Mouse (Mus musculus): Measurements from ENCODE around the gene Etnk1. TPM values are rescaled to one million over a fixed set of nuclear protein-coding genes. Genes with fewer than 3 reads are reported as not detected.
A peak's percentile ranks its signal among the peaks of the same experiment; 100 is the strongest.

Etnk1 gene
- total and polyA plus RNA-seq, 2 experiments: 14.0 to 26.4 TPM

GRCm38 (mm10) chr6:143179181-143179580 is 12.2 kb downstream of the Etnk1 start:
- H3K4me3 ChIP-seq (ENCODE audit: insufficient read depth, low read depth, low read length): no peak overlapping the region
- peaks cover 29% of the 10 kb centered on the region for H3K79me2 ChIP-seq (ENCODE audit: control insufficient read depth, insufficient read depth, low read length)
- peaks cover 4% of the 10 kb centered on the region for H3K4me1 ChIP-seq (ENCODE audit: control insufficient read depth, insufficient read depth, low read length)
- no peak for DNase-seq (ENCODE audit: extremely low read depth, low read depth, low spot score)
- H3K27me3 ChIP-seq (ENCODE audit: control insufficient read depth, insufficient read depth, low read length): no peaks in the 10 kb centered on the region
- H3K27ac ChIP-seq (replicated peaks; ENCODE audit: insufficient read depth, low read depth, low read length): no peak overlapping the region
- no peak overlapping the region for H3K9ac ChIP-seq (ENCODE audit: low read depth, low read length)
- WGBS: 87% methylated on average over 4 of the region's 4 CpGs
- TF ChIP-seq POLR2A (IDR thresholded peaks at IDR 0.05; ENCODE audit: extremely low read depth, insufficient read depth, low read length) (no peak), CTCF (IDR thresholded peaks at IDR 0.05; ENCODE audit: low read depth, low read length) (no peak)
- H3K36me3 ChIP-seq (ENCODE audit: control insufficient read depth, insufficient read depth, low read length): peaks cover 22% of the 10 kb centered on the region; the same call in 1 of the 2 replicates

DNA sequence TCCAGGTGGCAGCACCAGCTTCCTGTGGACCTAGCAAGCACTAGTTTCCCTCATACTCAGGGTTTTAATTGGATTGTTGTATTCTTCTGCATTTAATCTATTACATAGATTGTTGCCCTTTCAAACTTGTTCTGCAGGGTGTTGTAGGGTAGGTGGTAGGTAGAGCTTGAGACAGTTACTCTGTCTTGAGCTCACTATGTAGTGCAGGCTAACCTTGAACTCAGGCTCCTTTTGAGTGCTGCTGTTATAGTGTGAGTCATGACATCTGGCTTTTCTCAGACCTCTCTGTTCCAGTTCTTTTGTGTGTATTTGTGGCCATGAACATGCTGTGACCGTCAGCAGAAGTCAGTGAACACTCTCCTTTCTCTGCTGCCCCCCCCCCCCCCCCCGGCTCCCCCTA is 12.7 kb downstream of the Etnk1 start:
- Histone ChIP-seq H3K79me2 (ENCODE audit: control insufficient read depth, insufficient read depth, low read length) (peaks cover 27% of the 10 kb centered on the region), H3K9ac (ENCODE audit: low read depth, low read length) (no peak overlapping the region), H3K4me1 (ENCODE audit: control insufficient read depth, insufficient read depth, low read length) (peaks cover 4% of the 10 kb centered on the region), H3K27ac (replicated peaks; ENCODE audit: insufficient read depth, low read depth, low read length) (no peak overlapping the region), H3K27me3 (ENCODE audit: control insufficient read depth, insufficient read depth, low read length) (no peaks in the 10 kb centered on the region), H3K36me3 (ENCODE audit: control insufficient read depth, insufficient read depth, low read length) (peaks cover 27% of the 10 kb centered on the region; the same call in 1 of the 2 replicates), H3K4me3 (ENCODE audit: insufficient read depth, low read depth, low read length) (no peak overlapping the region)
- WGBS: 87% methylated on average over 2 of the region's 2 CpGs
- no peak for TF ChIP-seq POLR2A (IDR thresholded peaks at IDR 0.05; ENCODE audit: extremely low read depth, insufficient read depth, low read length)
- TF ChIP-seq CTCF (IDR thresholded peaks at IDR 0.05; ENCODE audit: low read depth, low read length): no peak
- no peak for DNase-seq (ENCODE audit: extremely low read depth, low read depth, low spot score)

DNA sequence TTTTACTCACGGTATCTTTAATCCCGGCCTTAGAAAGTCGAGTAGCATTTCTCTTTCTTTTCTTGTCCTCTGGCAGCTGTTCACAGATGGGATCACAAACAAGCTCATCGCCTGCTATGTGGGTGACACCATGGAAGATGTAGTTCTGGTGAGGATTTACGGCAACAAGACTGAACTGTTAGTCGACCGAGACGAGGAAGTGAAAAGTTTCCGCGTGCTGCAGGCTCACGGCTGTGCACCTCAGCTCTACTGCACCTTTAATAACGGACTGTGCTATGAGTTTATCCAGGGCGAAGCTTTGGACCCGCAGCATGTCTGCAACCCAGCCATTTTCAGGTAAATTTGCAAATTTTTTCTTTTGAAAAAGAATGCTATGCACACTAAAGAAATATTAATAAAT is 13.5 kb downstream of the Etnk1 start:
- Histone ChIP-seq H3K36me3 (ENCODE audit: control insufficient read depth, insufficient read depth, low read length) (peaks cover 28% of the 10 kb centered on the region; the same call in 1 of the 2 replicates), H3K9ac (ENCODE audit: low read depth, low read length) (no peak overlapping the region), H3K4me3 (ENCODE audit: insufficient read depth, low read depth, low read length) (no peak overlapping the region), H3K4me1 (ENCODE audit: control insufficient read depth, insufficient read depth, low read length) (no peaks in the 10 kb centered on the region), H3K27ac (replicated peaks; ENCODE audit: insufficient read depth, low read depth, low read length) (no peak overlapping the region), H3K27me3 (ENCODE audit: control insufficient read depth, insufficient read depth, low read length) (no peaks in the 10 kb centered on the region), H3K79me2 (ENCODE audit: control insufficient read depth, insufficient read depth, low read length) (peaks cover 19% of the 10 kb centered on the region)
- TF ChIP-seq POLR2A (IDR thresholded peaks at IDR 0.05; ENCODE audit: extremely low read depth, insufficient read depth, low read length): no peak
- no peak for DNase-seq (ENCODE audit: extremely low read depth, low read depth, low spot score)
- 89% methylated on average over 14 of the region's 14 CpGs for WGBS

DNA sequence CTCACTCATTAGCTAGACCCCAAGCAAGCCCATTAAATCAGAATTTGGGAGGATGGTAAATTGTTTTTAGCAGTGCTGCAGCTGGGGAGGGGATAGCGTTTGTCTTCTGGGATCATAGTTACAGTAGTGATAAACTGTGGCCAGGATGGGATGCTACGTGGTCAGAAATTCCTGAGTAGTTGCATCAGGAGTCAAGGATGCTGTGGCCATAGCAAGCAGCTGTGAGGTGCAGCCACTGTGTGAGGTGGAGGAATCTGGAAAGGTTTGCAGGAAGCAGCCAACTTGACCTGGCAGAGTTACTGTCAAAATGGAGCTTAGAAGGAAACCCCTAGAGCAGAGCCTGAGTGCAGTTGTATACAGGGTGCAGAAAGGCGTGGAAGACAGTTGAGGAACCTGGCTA is 17.1 kb downstream of the Etnk1 start:
- no peak overlapping the region for H3K27ac ChIP-seq (replicated peaks; ENCODE audit: insufficient read depth, low read depth, low read length)
- WGBS: 88% methylated on average over 3 of the region's 3 CpGs
- H3K4me1 ChIP-seq (ENCODE audit: control insufficient read depth, insufficient read depth, low read length): no peaks in the 10 kb centered on the region
- no peak for TF ChIP-seq CTCF (IDR thresholded peaks at IDR 0.05; ENCODE audit: low read depth, low read length)
- no peak for TF ChIP-seq POLR2A (IDR thresholded peaks at IDR 0.05; ENCODE audit: extremely low read depth, insufficient read depth, low read length)
- no peak for DNase-seq (ENCODE audit: extremely low read depth, low read depth, low spot score)
- no peaks in the 10 kb centered on the region for H3K27me3 ChIP-seq (ENCODE audit: control insufficient read depth, insufficient read depth, low read length)
- peaks cover 38% of the 10 kb centered on the region for H3K36me3 ChIP-seq (ENCODE audit: control insufficient read depth, insufficient read depth, low read length)
- H3K4me3 ChIP-seq (ENCODE audit: insufficient read depth, low read depth, low read length): no peak overlapping the region
- peaks cover 4% of the 10 kb centered on the region; the same call in 1 of the 2 replicates for H3K79me2 ChIP-seq (ENCODE audit: control insufficient read depth, insufficient read depth, low read length)
- H3K9ac ChIP-seq (ENCODE audit: low read depth, low read length): no peak overlapping the region

DNA sequence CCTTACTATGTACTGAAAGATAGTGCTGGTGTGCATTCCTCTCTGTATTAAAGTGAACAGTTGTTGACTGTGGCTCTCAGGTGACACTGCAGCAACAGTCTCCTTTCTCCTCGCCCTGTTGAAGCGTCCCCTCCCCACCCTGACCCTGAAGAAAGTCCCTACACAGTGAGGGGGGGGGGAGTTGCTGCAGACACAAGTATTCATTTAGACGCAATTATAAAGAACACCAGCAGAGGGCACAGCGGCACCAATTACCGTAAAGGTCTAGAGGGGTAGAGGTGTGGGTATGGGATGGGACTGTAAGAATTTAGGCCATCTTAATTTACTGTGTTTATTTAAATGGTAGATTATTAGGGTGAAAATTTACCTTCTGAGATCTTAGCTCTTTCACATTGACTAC is 17.7 kb downstream of the Etnk1 start:
- H3K27me3 ChIP-seq (ENCODE audit: control insufficient read depth, insufficient read depth, low read length): no peaks in the 10 kb centered on the region
- no peak overlapping the region for H3K9ac ChIP-seq (ENCODE audit: low read depth, low read length)
- no peak overlapping the region for H3K4me3 ChIP-seq (ENCODE audit: insufficient read depth, low read depth, low read length)
- H3K36me3 ChIP-seq (ENCODE audit: control insufficient read depth, insufficient read depth, low read length): peaks cover 38% of the 10 kb centered on the region
- TF ChIP-seq CTCF (IDR thresholded peaks at IDR 0.05; ENCODE audit: low read depth, low read length) (peak; percentile 25; the same call in 1 of the 2 replicates), POLR2A (IDR thresholded peaks at IDR 0.05; ENCODE audit: extremely low read depth, insufficient read depth, low read length) (no peak)
- DNase-seq (ENCODE audit: extremely low read depth, low read depth, low spot score): no peak
- 78% methylated on average over 5 of the region's 5 CpGs for WGBS
- H3K4me1 ChIP-seq (ENCODE audit: control insufficient read depth, insufficient read depth, low read length): no peaks in the 10 kb centered on the region
- no peak overlapping the region for H3K27ac ChIP-seq (replicated peaks; ENCODE audit: insufficient read depth, low read depth, low read length)
- H3K79me2 ChIP-seq (ENCODE audit: control insufficient read depth, insufficient read depth, low read length): peaks cover 4% of the 10 kb centered on the region; the same call in 1 of the 2 replicates

DNA sequence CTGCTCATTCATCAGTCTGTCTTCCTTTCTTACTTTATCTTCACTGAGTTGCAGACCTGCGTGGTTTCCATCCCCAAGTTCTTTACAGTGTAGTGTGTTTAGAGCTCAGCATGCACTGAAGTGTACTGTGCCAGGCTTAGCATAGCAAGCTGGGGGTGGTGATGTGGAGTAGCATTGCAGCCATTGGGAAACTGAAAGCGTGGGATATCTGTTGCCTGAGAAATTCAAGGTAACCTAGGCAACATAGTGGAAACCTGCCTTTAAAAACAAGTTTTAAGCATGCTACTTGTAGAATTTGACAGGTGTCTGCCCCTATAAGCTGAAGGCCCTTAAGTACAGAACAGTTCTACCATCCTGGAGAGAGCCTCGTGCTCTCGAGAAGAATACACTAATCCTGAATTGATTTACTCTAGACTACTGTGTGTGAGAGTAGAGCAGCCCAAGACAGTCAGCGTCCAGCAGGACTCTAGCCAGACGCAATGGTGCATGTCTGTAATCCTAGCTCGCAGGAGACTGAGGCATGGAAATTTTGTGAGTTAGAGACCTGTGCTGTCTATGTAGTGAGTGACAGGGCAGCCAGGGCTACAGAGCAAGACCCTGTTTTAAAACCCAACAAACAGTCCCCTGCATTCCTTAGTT is 23.9 kb downstream of the Etnk1 start:
- Histone ChIP-seq H3K9ac (ENCODE audit: low read depth, low read length) (no peak overlapping the region), H3K4me1 (ENCODE audit: control insufficient read depth, insufficient read depth, low read length) (peaks cover 9% of the 10 kb centered on the region), H3K27ac (replicated peaks; ENCODE audit: insufficient read depth, low read depth, low read length) (no peak overlapping the region), H3K79me2 (ENCODE audit: control insufficient read depth, insufficient read depth, low read length) (no peaks in the 10 kb centered on the region; the same call in 1 of the 2 replicates), H3K27me3 (ENCODE audit: control insufficient read depth, insufficient read depth, low read length) (no peaks in the 10 kb centered on the region), H3K4me3 (ENCODE audit: insufficient read depth, low read depth, low read length) (no peak overlapping the region), H3K36me3 (ENCODE audit: control insufficient read depth, insufficient read depth, low read length) (peaks cover 18% of the 10 kb centered on the region)
- 59% methylated on average over 7 of the region's 7 CpGs for WGBS
- TF ChIP-seq CTCF (IDR thresholded peaks at IDR 0.05; ENCODE audit: low read depth, low read length) (no peak), POLR2A (IDR thresholded peaks at IDR 0.05; ENCODE audit: extremely low read depth, insufficient read depth, low read length) (no peak)
- DNase-seq (ENCODE audit: extremely low read depth, low read depth, low spot score): peak; percentile 23

Measured in liver, adult 2 months (tissue).